ENCODE assay signal across 20 mouse cellular contexts in genomic region chr13:5549175-5549574, GRCm38 (mm10).
DNase-seq lines count a peak whose midpoint lies in the region; ATAC-seq and TF ChIP-seq lines count a peak whose summit lies in the region.
"Had no signal": no experiment of that assay in that cellular context is flagged by ENCODE, and none has a peak within 500 bp of the region (broad histone marks: within the 10 kb centered on the region; RNA-seq: fewer than 3 reads in every experiment).

No protein-coding gene starts in this region.

- no peaks in the 10 kb centered on the region for H3K27me3 ChIP-seq in ES-Bruce4 (ENCODE audit: control insufficient read depth, insufficient read depth, low read length, poor library complexity, severe bottlenecking)
- H3K27me3 ChIP-seq in intestine, postnatal 0 days (replicated peaks; ENCODE audit: control insufficient read depth, insufficient read depth, low read length): no peaks in the 10 kb centered on the region
- no peaks in the 10 kb centered on the region for H3K27me3 ChIP-seq in stomach, embryonic 16.5 days (ENCODE audit: control insufficient read depth, insufficient read depth, low read length)
- no peaks in the 10 kb centered on the region for H3K27me3 ChIP-seq in forebrain, embryonic 13.5 days
- H3K27me3 ChIP-seq in forebrain, embryonic 16.5 days (replicated peaks; ENCODE audit: control insufficient read depth, insufficient read depth, low read length): no peaks in the 10 kb centered on the region
- H3K27me3 ChIP-seq: embryonic facial prominence, embryonic 15.5 days; forebrain, embryonic 15.5 days; heart, embryonic 12.5 days; hindbrain, embryonic 15.5 days had no signal

- no peak overlapping the region for H3K4me3 ChIP-seq in ES-Bruce4 (ENCODE audit: low read depth, low read length)
- no peak overlapping the region for H3K4me3 ChIP-seq in intestine, postnatal 0 days (ENCODE audit: low read depth, low read length)
- H3K4me3 ChIP-seq in stomach, embryonic 16.5 days (replicated peaks; ENCODE audit: low read length): no peak overlapping the region
- H3K4me3 ChIP-seq in forebrain, embryonic 13.5 days: no peak overlapping the region
- no peak overlapping the region for H3K4me3 ChIP-seq in forebrain, embryonic 16.5 days (replicated peaks; ENCODE audit: low read length)
- H3K4me3 ChIP-seq: embryonic facial prominence, embryonic 15.5 days; erythroblast, embryonic 14.5 days; forebrain, embryonic 10.5 days; forebrain, embryonic 15.5 days; heart, embryonic 12.5 days; hindbrain, embryonic 15.5 days had no signal

- no peaks in the 10 kb centered on the region for H3K9me3 ChIP-seq in ES-Bruce4 (replicated peaks; ENCODE audit: control insufficient read depth, insufficient read depth, low read length, poor library complexity, severe bottlenecking)
- no peaks in the 10 kb centered on the region for H3K9me3 ChIP-seq in intestine, postnatal 0 days (ENCODE audit: control insufficient read depth)
- no peaks in the 10 kb centered on the region for H3K9me3 ChIP-seq in stomach, embryonic 16.5 days (replicated peaks; ENCODE audit: control insufficient read depth, low read length)
- no peaks in the 10 kb centered on the region for H3K9me3 ChIP-seq in forebrain, embryonic 13.5 days (replicated peaks)
- no peaks in the 10 kb centered on the region for H3K9me3 ChIP-seq in forebrain, embryonic 16.5 days (ENCODE audit: control insufficient read depth, low read length)
- H3K9me3 ChIP-seq: embryonic facial prominence, embryonic 15.5 days; forebrain, embryonic 10.5 days; forebrain, embryonic 15.5 days; G1E; heart, embryonic 12.5 days; hindbrain, embryonic 15.5 days had no signal

- TF ChIP-seq POLR2A in ES-Bruce4 (IDR thresholded peaks at IDR 0.05; ENCODE audit: insufficient read depth, low read length): no peak

- H3K4me1 ChIP-seq in ES-Bruce4 (ENCODE audit: control insufficient read depth, insufficient read depth, low read length): peaks cover 6% of the 10 kb centered on the region
- no peaks in the 10 kb centered on the region for H3K4me1 ChIP-seq in intestine, postnatal 0 days (replicated peaks; ENCODE audit: control insufficient read depth, insufficient read depth, low read length)
- no peaks in the 10 kb centered on the region for H3K4me1 ChIP-seq in stomach, embryonic 16.5 days (ENCODE audit: control insufficient read depth, insufficient read depth, low read length)
- no peaks in the 10 kb centered on the region for H3K4me1 ChIP-seq in forebrain, embryonic 13.5 days
- H3K4me1 ChIP-seq in forebrain, embryonic 16.5 days (replicated peaks; ENCODE audit: control insufficient read depth, insufficient read depth, low read length): 0 out of 2 replicates have a peak, but pooled peaks cover 6% of the 10 kb centered on the region
- H3K4me1 ChIP-seq: embryonic facial prominence, embryonic 15.5 days; forebrain, embryonic 10.5 days; forebrain, embryonic 15.5 days; hindbrain, embryonic 15.5 days had no signal

- WGBS in intestine, postnatal 0 days: 36% methylated on average over 4 of the region's 4 CpGs
- WGBS in stomach, embryonic 16.5 days: 75% methylated on average over 4 of the region's 4 CpGs
- 83% methylated on average over 4 of the region's 4 CpGs for WGBS in forebrain, embryonic 13.5 days
- 89% methylated on average over 4 of the region's 4 CpGs for WGBS in forebrain, embryonic 16.5 days

- H3K4me2 ChIP-seq in intestine, postnatal 0 days (replicated peaks; ENCODE audit: low read depth): peak overlapping the region; percentile 21; the same call in 1 of the 2 replicates
- H3K4me2 ChIP-seq in stomach, embryonic 16.5 days (ENCODE audit: low read depth, low read length): no peak overlapping the region
- no peak overlapping the region for H3K4me2 ChIP-seq in forebrain, embryonic 13.5 days
- no peak overlapping the region for H3K4me2 ChIP-seq in forebrain, embryonic 16.5 days (ENCODE audit: low read length)
- H3K4me2 ChIP-seq: embryonic facial prominence, embryonic 15.5 days; forebrain, embryonic 15.5 days; heart, embryonic 12.5 days; hindbrain, embryonic 15.5 days had no signal

- no peak for TF ChIP-seq EP300 in ES-Bruce4 (IDR thresholded peaks at IDR 0.05; ENCODE audit: insufficient read depth, low read depth, low read length)

- no peak for TF ChIP-seq CTCF in ES-Bruce4 (IDR thresholded peaks at IDR 0.05; ENCODE audit: low read depth, low read length)
- TF ChIP-seq CTCF in intestine, postnatal 0 days (IDR thresholded peaks at IDR 0.05; ENCODE audit: low read depth): no peak

- H3K36me3 ChIP-seq in ES-Bruce4 (ENCODE audit: control insufficient read depth, insufficient read depth, low read length, poor library complexity, severe bottlenecking): no peaks in the 10 kb centered on the region
- no peaks in the 10 kb centered on the region for H3K36me3 ChIP-seq in intestine, postnatal 0 days (ENCODE audit: control insufficient read depth, insufficient read depth)
- no peaks in the 10 kb centered on the region for H3K36me3 ChIP-seq in stomach, embryonic 16.5 days (ENCODE audit: control insufficient read depth, insufficient read depth, low read length)
- no peaks in the 10 kb centered on the region for H3K36me3 ChIP-seq in forebrain, embryonic 13.5 days (ENCODE audit: poor library complexity, severe bottlenecking)
- no peaks in the 10 kb centered on the region for H3K36me3 ChIP-seq in forebrain, embryonic 16.5 days (ENCODE audit: control insufficient read depth, insufficient read depth)
- H3K36me3 ChIP-seq: embryonic facial prominence, embryonic 15.5 days; forebrain, embryonic 10.5 days; forebrain, embryonic 15.5 days; G1E; heart, embryonic 12.5 days; hindbrain, embryonic 15.5 days had no signal

- peak; percentile 89 for ATAC-seq in intestine, postnatal 0 days
- ATAC-seq in stomach, embryonic 16.5 days (ENCODE audit: insufficient read depth, low FRiP score): peak; percentile 63; the same call in 1 of the 2 replicates
- ATAC-seq in forebrain, embryonic 13.5 days: no peak
- no peak for ATAC-seq in forebrain, embryonic 16.5 days
- ATAC-seq: activated CD4-positive, CD25-positive, alpha-beta regulatory T cell, adult 4 months; forebrain, embryonic 15.5 days had no signal

- peak overlapping the region; percentile 28; the same call in 1 of the 2 replicates for H3K27ac ChIP-seq in ES-Bruce4 (ENCODE audit: insufficient read depth, low read length)
- H3K27ac ChIP-seq in intestine, postnatal 0 days (ENCODE audit: low read depth, low read length): 0 out of 2 replicates have a peak overlapping the region, but pooled peaks have one; percentile 41
- H3K27ac ChIP-seq in stomach, embryonic 16.5 days (ENCODE audit: low read length): peak overlapping the region; percentile 75; the same call in 1 of the 2 replicates
- no peak overlapping the region for H3K27ac ChIP-seq in forebrain, embryonic 13.5 days
- H3K27ac ChIP-seq in forebrain, embryonic 16.5 days (ENCODE audit: low read length): no peak overlapping the region
- H3K27ac ChIP-seq: embryonic facial prominence, embryonic 15.5 days; forebrain, embryonic 10.5 days; forebrain, embryonic 15.5 days; hindbrain, embryonic 15.5 days had no signal

- no peak overlapping the region for H3K9ac ChIP-seq in ES-Bruce4 (ENCODE audit: low read depth, poor library complexity, severe bottlenecking)
- no peak overlapping the region for H3K9ac ChIP-seq in intestine, postnatal 0 days (ENCODE audit: low read depth, low read length)
- no peak overlapping the region for H3K9ac ChIP-seq in stomach, embryonic 16.5 days (ENCODE audit: low read length)
- H3K9ac ChIP-seq in forebrain, embryonic 13.5 days: no peak overlapping the region
- H3K9ac ChIP-seq in forebrain, embryonic 16.5 days (replicated peaks; ENCODE audit: low read depth, low read length): no peak overlapping the region
- H3K9ac ChIP-seq: embryonic facial prominence, embryonic 15.5 days; forebrain, embryonic 15.5 days; heart, embryonic 12.5 days; hindbrain, embryonic 15.5 days had no signal

- DNase-seq in R1 (ENCODE audit: low read depth, low spot score): peak; percentile 28
- no peak for DNase-seq in gastrocnemius, postnatal 25 days
- DNase-seq: adrenal gland, postnatal 25 days; cerebellum, adult 18-20 months; cerebellum, postnatal 10 days; embryo, embryonic 11 days; gastrocnemius, postnatal 14 days had no signal

Comparison
In these comparisons a context has a peak if more than half of its experiments do, and no peak if none do; other contexts are left out.
1. H3K27ac ChIP-seq: peak in ES-Bruce4 (single experiment), intestine, postnatal 0 days (single experiment) and stomach, embryonic 16.5 days (single experiment); none in forebrain, embryonic 13.5 days (single experiment) and forebrain, embryonic 16.5 days (single experiment).
2. ATAC-seq: peak in intestine, postnatal 0 days (single experiment) and stomach, embryonic 16.5 days (single experiment); none in forebrain, embryonic 13.5 days (single experiment) and forebrain, embryonic 16.5 days (single experiment).